10 mouse cellular contexts compared by ENCODE assay signal in genomic region chr9:121359266-121359972, GRCm38 (mm10).
DNase-seq lines count a peak whose midpoint lies in the region; ATAC-seq lines count a peak whose summit lies in the region.
"Had no signal": no experiment of that assay in that cellular context is flagged by ENCODE, and none has a peak within 500 bp of the region (broad histone marks: within the 10 kb centered on the region; RNA-seq: fewer than 3 reads in every experiment).

No protein-coding gene starts in this region.

- WGBS in limb, embryonic 15.5 days = 60% methylated on average over 3 of the region's 3 CpGs
- 71% methylated on average over 3 of the region's 3 CpGs for WGBS in limb, embryonic 10.5 days
- WGBS in forebrain, embryonic 13.5 days = 76% methylated on average over 3 of the region's 3 CpGs
- WGBS in hindbrain, embryonic 16.5 days = 74% methylated on average over 3 of the region's 3 CpGs
- 74% methylated on average over 3 of the region's 3 CpGs for WGBS in neural tube, embryonic 15.5 days

- H3K4me1 ChIP-seq in limb, embryonic 15.5 days = peaks cover 66% of the 10 kb centered on the region
- H3K4me1 ChIP-seq in limb, embryonic 10.5 days = peaks cover 44% of the 10 kb centered on the region
- peaks cover 62% of the 10 kb centered on the region for H3K4me1 ChIP-seq in forebrain, embryonic 13.5 days
- peaks cover 34% of the 10 kb centered on the region for H3K4me1 ChIP-seq in hindbrain, embryonic 16.5 days (ENCODE audit: control insufficient read depth, insufficient read depth, low read depth, low read length)
- H3K4me1 ChIP-seq in neural tube, embryonic 15.5 days = peaks cover 62% of the 10 kb centered on the region

- no peak for ATAC-seq in limb, embryonic 15.5 days (ENCODE audit: insufficient number of reproducible peaks, low FRiP score, low TSS enrichment, low read depth)
- no peak for ATAC-seq in forebrain, embryonic 13.5 days
- no peak for ATAC-seq in hindbrain, embryonic 16.5 days
- ATAC-seq in neural tube, embryonic 15.5 days (ENCODE audit: low FRiP score) = no peak

- H3K36me3 ChIP-seq in limb, embryonic 15.5 days = peaks cover 12% of the 10 kb centered on the region
- H3K36me3 ChIP-seq in limb, embryonic 10.5 days = peaks cover 3% of the 10 kb centered on the region; the same call in 1 of the 2 replicates
- H3K36me3 ChIP-seq in forebrain, embryonic 13.5 days (ENCODE audit: poor library complexity, severe bottlenecking) = peaks cover 10% of the 10 kb centered on the region
- no peaks in the 10 kb centered on the region for H3K36me3 ChIP-seq in hindbrain, embryonic 16.5 days (ENCODE audit: control insufficient read depth, insufficient read depth, low read length)
- H3K36me3 ChIP-seq in neural tube, embryonic 15.5 days = 0 out of 2 replicates have a peak, but pooled peaks cover 5% of the 10 kb centered on the region

- no peaks in the 10 kb centered on the region for H3K27me3 ChIP-seq in limb, embryonic 15.5 days
- no peaks in the 10 kb centered on the region for H3K27me3 ChIP-seq in limb, embryonic 10.5 days (ENCODE audit: low read depth, poor library complexity, severe bottlenecking)
- no peaks in the 10 kb centered on the region for H3K27me3 ChIP-seq in forebrain, embryonic 13.5 days
- no peaks in the 10 kb centered on the region for H3K27me3 ChIP-seq in hindbrain, embryonic 16.5 days (replicated peaks; ENCODE audit: control insufficient read depth, insufficient read depth, low read length)
- H3K27me3 ChIP-seq in neural tube, embryonic 15.5 days (replicated peaks) = no peaks in the 10 kb centered on the region
- H3K27me3 ChIP-seq: limb, embryonic 13.5 days had no signal

- H3K9me3 ChIP-seq in limb, embryonic 15.5 days = no peaks in the 10 kb centered on the region
- no peaks in the 10 kb centered on the region for H3K9me3 ChIP-seq in limb, embryonic 10.5 days (replicated peaks)
- no peaks in the 10 kb centered on the region for H3K9me3 ChIP-seq in forebrain, embryonic 13.5 days (replicated peaks)
- H3K9me3 ChIP-seq in hindbrain, embryonic 16.5 days (ENCODE audit: control insufficient read depth, low read length) = no peaks in the 10 kb centered on the region
- H3K9me3 ChIP-seq in neural tube, embryonic 15.5 days (replicated peaks) = no peaks in the 10 kb centered on the region
- H3K9me3 ChIP-seq: G1E; limb, embryonic 13.5 days had no signal

- H3K4me2 ChIP-seq in limb, embryonic 15.5 days = no peak overlapping the region
- H3K4me2 ChIP-seq in forebrain, embryonic 13.5 days = no peak overlapping the region
- H3K4me2 ChIP-seq in hindbrain, embryonic 16.5 days (ENCODE audit: low read length) = no peak overlapping the region
- H3K4me2 ChIP-seq in neural tube, embryonic 15.5 days = no peak overlapping the region

- no peak overlapping the region for H3K4me3 ChIP-seq in limb, embryonic 15.5 days
- H3K4me3 ChIP-seq in limb, embryonic 10.5 days = no peak overlapping the region
- no peak overlapping the region for H3K4me3 ChIP-seq in forebrain, embryonic 13.5 days
- no peak overlapping the region for H3K4me3 ChIP-seq in hindbrain, embryonic 16.5 days (ENCODE audit: low read length)
- H3K4me3 ChIP-seq in neural tube, embryonic 15.5 days (replicated peaks) = no peak overlapping the region
- H3K4me3 ChIP-seq: limb, embryonic 13.5 days had no signal

- no peak overlapping the region for H3K9ac ChIP-seq in limb, embryonic 15.5 days
- H3K9ac ChIP-seq in forebrain, embryonic 13.5 days = peak overlapping the region; percentile 45; the same call in 1 of the 2 replicates
- H3K9ac ChIP-seq in hindbrain, embryonic 16.5 days (ENCODE audit: low read depth, low read length) = 0 out of 2 replicates have a peak overlapping the region, but pooled peaks have one; percentile 4
- no peak overlapping the region for H3K9ac ChIP-seq in neural tube, embryonic 15.5 days (replicated peaks)

- no peak for DNase-seq in limb, embryonic 10.5 days (ENCODE audit: low spot score)
- DNase-seq in adrenal gland, postnatal 25 days = no peak
- no peak for DNase-seq in layer of hippocampus, postnatal 14 days (ENCODE audit: low spot score in 2 of 2)
- no peak for DNase-seq in right cerebral cortex, adult 18-20 months

- peak overlapping the region; percentile 18 for H3K27ac ChIP-seq in limb, embryonic 15.5 days
- H3K27ac ChIP-seq in limb, embryonic 10.5 days = no peak overlapping the region; the same call in 1 of the 2 replicates
- peak overlapping the region; percentile 97 for H3K27ac ChIP-seq in forebrain, embryonic 13.5 days
- peak overlapping the region; percentile 80 for H3K27ac ChIP-seq in hindbrain, embryonic 16.5 days (ENCODE audit: low read depth, low read length)
- peak overlapping the region; percentile 90 for H3K27ac ChIP-seq in neural tube, embryonic 15.5 days (replicated peaks)

Comparison
In these comparisons a context has a peak if more than half of its experiments do, and no peak if none do; other contexts are left out.
1. H3K9ac ChIP-seq: peak in forebrain, embryonic 13.5 days (single experiment) and hindbrain, embryonic 16.5 days (single experiment); none in limb, embryonic 15.5 days (single experiment) and neural tube, embryonic 15.5 days (single experiment).